Mouse (Mus musculus): ENCODE results near the gene Prkcb. TPM values are rescaled to one million over a fixed set of nuclear protein-coding genes. Genes with fewer than 3 reads are reported as not detected.

The Prkcb gene
- polyA plus RNA-seq, 1 experiment from 2014 or later, result 24.5 TPM

DNA sequence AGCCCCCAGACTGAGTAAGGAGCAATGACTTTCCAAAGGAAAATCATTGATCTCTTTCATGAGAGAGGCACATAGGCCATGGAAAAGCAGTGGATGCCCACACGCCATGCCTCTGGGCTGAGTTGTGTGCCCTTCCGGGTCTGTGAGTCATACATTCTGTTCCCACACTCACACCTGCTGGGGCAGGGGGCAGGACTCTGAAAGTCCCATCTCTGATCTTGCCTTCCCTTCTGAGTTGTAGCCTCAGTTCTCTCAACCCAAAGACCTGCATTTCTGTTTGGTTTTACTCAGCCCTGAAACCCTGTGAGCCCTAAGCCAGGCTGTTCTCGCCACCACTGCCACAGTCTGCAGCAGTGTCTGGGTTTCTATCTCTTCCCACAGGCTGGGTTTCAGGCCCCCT, 109.1 kb downstream of the Prkcb start:
- H3K4me3 ChIP-seq, result no peak overlapping the region
- no peaks in the 10 kb centered on the region for H3K36me3 ChIP-seq
- no peak for ATAC-seq (ENCODE audit: low FRiP score, low read depth)
- H3K4me1 ChIP-seq, result no peaks in the 10 kb centered on the region
- 87% methylated on average over 3 of the region's 3 CpGs for WGBS
- H3K9me3 ChIP-seq, result no peaks in the 10 kb centered on the region
- H3K27ac ChIP-seq, result no peak overlapping the region
- H3K27me3 ChIP-seq (replicated peaks), result no peaks in the 10 kb centered on the region
- H3K4me2 ChIP-seq (replicated peaks), result no peak overlapping the region
- no peak overlapping the region for H3K9ac ChIP-seq

DNA sequence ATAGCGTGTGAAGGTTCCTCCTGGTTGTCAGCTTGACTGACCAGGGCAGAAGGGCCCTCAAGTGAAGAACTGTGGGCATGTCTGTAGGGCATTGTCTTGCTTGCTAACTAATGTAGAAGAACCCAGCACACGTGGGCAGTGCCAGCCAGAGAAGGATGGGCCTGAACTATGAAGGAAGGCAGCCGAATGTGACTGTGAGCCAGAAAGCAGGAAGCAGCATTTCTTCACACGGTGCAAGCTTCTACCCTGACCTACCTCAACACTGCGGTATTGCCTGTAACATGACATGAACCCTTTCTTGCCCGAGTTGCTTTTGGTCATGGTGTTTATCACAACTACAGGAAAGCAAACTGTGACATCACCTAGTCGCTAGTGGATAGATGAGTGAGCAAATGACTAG, 113.5 kb downstream of the Prkcb start:
- H3K4me3 ChIP-seq, result no peak overlapping the region
- no peak overlapping the region for H3K9ac ChIP-seq
- peaks cover 14% of the 10 kb centered on the region for H3K4me1 ChIP-seq
- H3K9me3 ChIP-seq, result no peaks in the 10 kb centered on the region
- H3K27ac ChIP-seq, result no peak overlapping the region
- WGBS, result 89% methylated on average over 7 of the region's 7 CpGs
- no peak overlapping the region for H3K4me2 ChIP-seq (replicated peaks)
- no peak for ATAC-seq (ENCODE audit: low FRiP score, low read depth)
- H3K36me3 ChIP-seq, result no peaks in the 10 kb centered on the region
- H3K27me3 ChIP-seq (replicated peaks), result no peaks in the 10 kb centered on the region

DNA sequence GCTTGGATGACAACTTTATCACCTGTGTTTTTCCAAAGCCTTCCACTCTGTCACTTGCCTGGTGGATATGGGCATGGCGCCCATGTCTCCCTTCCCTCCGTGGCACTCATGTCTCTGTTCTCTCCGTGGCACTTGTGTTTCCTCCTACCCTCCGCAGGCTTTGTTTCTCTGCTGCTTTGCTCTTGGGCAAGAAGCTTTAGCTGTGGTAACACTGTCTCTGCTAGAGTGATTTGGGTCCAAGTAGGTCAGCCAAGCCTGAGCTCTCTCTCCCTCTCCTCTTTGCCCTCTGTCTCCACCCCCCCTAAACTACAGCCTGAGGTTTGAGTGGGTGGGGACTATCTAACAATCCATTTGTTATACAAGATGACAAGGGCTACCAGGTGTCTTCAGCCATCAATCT, 114.8 kb downstream of the Prkcb start:
- Histone ChIP-seq H3K4me1 (peaks cover 14% of the 10 kb centered on the region), H3K4me2 (replicated peaks) (no peak overlapping the region)
- 94% methylated on average over 4 of the region's 4 CpGs for WGBS

DNA sequence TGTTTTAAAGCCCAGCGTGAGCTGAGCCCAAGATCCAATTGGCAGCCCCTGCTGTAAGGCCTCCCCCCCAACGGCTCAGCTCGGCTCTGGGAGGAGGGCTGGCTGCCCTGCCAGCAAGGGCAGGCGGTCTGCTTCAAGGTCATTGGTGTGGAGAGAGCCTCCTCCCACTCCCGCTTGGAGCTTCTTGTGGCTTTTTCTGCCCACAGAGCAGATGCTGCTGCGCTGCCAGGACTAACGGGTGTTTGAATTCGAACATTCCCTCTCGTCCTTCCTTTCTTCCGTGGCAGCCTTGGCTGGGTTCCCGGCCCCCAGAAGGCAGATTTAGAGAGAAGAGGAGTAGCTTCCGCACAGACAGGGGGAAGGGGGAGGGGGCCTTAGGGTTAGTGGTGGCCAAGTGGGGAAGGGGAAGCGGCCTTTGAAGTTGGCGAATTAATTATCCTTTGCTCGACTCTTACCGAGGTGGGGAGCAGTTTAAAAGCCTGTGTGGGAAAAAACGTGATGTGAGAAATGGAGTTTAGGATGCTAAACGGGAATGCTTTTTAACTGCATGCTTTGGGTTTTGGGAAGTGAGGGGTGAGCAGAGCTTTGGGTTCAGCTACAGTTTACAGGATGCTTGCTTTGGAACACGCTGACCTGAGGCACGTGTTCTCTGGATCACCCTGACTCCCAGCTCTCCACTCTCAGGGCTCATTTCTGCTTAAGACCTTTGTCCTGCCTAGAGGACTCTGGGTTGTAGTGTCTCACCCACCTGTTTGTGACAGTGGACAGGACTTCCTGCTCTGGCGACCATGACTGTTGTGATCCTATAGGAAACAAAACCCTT, 116.2 kb downstream of the Prkcb start:
- Histone ChIP-seq H3K4me3 (no peak overlapping the region), H3K9me3 (no peaks in the 10 kb centered on the region), H3K27ac (peak overlapping the region; percentile 38; the same call in 1 of the 2 replicates), H3K27me3 (replicated peaks) (no peaks in the 10 kb centered on the region), H3K4me2 (replicated peaks) (peak overlapping the region; percentile 51), H3K36me3 (no peaks in the 10 kb centered on the region), H3K9ac (peak overlapping the region; percentile 9; the same call in 1 of the 2 replicates), H3K4me1 (peaks cover 14% of the 10 kb centered on the region)
- peak; percentile 82 for ATAC-seq (ENCODE audit: low FRiP score, low read depth)
- WGBS, result 2% methylated on average over 21 of the region's 21 CpGs

More for the DNA sequence above, 114.8 kb downstream of the Prkcb start:
- Histone ChIP-seq H3K27ac (no peak overlapping the region), H3K36me3 (no peaks in the 10 kb centered on the region), H3K4me3 (no peak overlapping the region), H3K9ac (no peak overlapping the region), H3K9me3 (no peaks in the 10 kb centered on the region), H3K27me3 (replicated peaks) (no peaks in the 10 kb centered on the region)
- no peak for ATAC-seq (ENCODE audit: low FRiP score, low read depth)

DNA sequence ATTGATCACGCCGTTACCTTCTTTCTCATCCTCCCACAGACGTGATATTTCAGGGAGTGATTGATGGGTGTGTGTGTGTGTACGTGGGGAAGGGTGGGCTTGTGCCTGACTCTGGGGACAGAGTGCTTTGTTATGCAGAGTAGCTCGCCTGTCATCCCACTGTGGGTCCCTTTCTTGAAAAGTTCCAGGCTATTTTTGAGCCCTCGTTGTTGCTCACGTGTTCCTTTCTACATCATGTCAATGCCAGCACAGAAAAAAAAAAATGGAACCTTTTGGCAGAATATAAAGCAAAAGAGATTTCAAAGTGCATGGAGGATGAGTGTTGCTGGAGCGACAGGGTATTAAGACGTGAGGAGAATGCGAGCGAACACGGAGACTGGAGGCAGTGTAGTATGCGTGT, 118.1 kb downstream of the Prkcb start:
- Histone ChIP-seq H3K27me3 (replicated peaks) (no peaks in the 10 kb centered on the region), H3K27ac (no peak overlapping the region), H3K4me3 (no peak overlapping the region), H3K4me2 (replicated peaks) (no peak overlapping the region), H3K9ac (no peak overlapping the region), H3K9me3 (no peaks in the 10 kb centered on the region), H3K36me3 (no peaks in the 10 kb centered on the region), H3K4me1 (peaks cover 14% of the 10 kb centered on the region)
- WGBS, result 58% methylated on average over 13 of the region's 13 CpGs
- ATAC-seq (ENCODE audit: low FRiP score, low read depth), result no peak

DNA sequence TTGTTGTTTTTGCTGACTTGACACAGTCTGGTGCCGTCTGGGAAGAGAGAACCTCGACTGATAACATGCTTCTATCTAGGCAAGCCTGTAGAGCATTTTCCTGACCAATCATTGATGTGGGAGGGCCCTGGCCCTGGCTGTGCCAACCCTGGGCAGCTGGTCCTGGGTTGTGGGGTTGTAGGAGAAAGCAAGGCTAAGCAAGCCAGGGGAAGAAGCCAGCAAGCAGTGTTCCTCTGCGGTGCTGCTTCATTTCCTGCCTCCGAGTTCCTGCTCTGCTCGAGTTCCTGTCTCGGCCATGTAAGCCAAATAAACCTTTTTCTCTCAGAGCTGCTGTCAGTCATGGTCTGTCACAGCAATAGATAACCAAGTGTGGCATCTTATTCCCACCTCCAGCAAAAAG, 121.4 kb downstream of the Prkcb start:
- H3K4me3 ChIP-seq, result no peak overlapping the region
- WGBS, result 81% methylated on average over 6 of the region's 6 CpGs

DNA sequence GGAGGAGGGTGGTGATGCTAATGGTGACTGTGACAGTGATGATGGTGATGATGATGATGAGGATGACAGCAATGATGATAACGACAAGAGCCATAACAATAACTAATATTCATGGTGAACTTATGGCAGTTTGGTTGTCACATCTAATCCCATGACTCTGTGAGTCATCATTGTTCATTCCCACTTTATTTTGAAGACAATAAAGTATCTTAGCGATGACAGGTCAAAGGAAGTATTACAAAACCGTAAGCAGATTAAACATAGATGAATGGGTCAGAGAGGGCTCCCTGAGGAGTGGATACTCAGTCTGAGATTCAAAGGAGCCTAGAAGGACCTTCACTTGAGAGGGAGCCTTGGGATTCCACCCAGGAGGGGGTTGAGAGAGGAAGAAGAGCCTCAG, 122.3 kb downstream of the Prkcb start:
- H3K36me3 ChIP-seq, result no peaks in the 10 kb centered on the region
- H3K9me3 ChIP-seq, result no peaks in the 10 kb centered on the region
- H3K27me3 ChIP-seq (replicated peaks), result no peaks in the 10 kb centered on the region
- no peak overlapping the region for H3K9ac ChIP-seq
- H3K4me3 ChIP-seq, result no peak overlapping the region
- 0 out of 2 replicates have a peak, but pooled peaks cover 1% of the 10 kb centered on the region for H3K4me1 ChIP-seq
- WGBS, result 88% methylated on average over 3 of the region's 3 CpGs
- no peak for ATAC-seq (ENCODE audit: low FRiP score, low read depth)
- H3K27ac ChIP-seq, result no peak overlapping the region
- no peak overlapping the region for H3K4me2 ChIP-seq (replicated peaks)

More for the DNA sequence above, 121.4 kb downstream of the Prkcb start:
- Histone ChIP-seq H3K4me1 (peaks cover 5% of the 10 kb centered on the region), H3K4me2 (replicated peaks) (no peak overlapping the region), H3K27me3 (replicated peaks) (no peaks in the 10 kb centered on the region), H3K9ac (no peak overlapping the region), H3K9me3 (no peaks in the 10 kb centered on the region), H3K27ac (no peak overlapping the region), H3K36me3 (no peaks in the 10 kb centered on the region)
- ATAC-seq (ENCODE audit: low FRiP score, low read depth), result no peak

DNA sequence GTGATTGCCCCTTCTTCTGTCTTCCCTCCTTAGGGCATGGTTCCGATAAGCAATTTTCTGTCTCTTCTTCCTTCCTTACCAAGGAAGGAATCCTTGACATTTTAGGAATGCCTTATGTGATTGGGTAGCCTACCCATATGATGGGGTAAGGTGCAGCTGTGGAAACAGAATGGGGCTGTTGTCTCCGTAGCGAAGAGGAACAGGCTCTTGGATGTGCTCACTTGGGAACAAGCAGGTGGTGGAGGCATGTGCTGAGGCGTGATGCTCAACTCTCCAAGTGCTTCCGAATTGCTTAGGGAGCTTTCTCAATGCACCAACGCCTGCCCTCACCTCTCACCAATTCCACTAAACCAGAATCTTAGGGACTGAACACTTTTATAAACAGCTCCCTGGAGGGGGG, 124.7 kb downstream of the Prkcb start:
- no peak overlapping the region for H3K4me3 ChIP-seq
- H3K4me2 ChIP-seq (replicated peaks), result no peak overlapping the region
- H3K9me3 ChIP-seq, result no peaks in the 10 kb centered on the region
- WGBS, result 81% methylated on average over 6 of the region's 6 CpGs
- H3K9ac ChIP-seq, result no peak overlapping the region
- H3K36me3 ChIP-seq, result no peaks in the 10 kb centered on the region
- no peaks in the 10 kb centered on the region for H3K27me3 ChIP-seq (replicated peaks)
- no peak for ATAC-seq (ENCODE audit: low FRiP score, low read depth)
- no peak overlapping the region for H3K27ac ChIP-seq
- H3K4me1 ChIP-seq, result peaks cover 4% of the 10 kb centered on the region; the same call in 1 of the 2 replicates

DNA sequence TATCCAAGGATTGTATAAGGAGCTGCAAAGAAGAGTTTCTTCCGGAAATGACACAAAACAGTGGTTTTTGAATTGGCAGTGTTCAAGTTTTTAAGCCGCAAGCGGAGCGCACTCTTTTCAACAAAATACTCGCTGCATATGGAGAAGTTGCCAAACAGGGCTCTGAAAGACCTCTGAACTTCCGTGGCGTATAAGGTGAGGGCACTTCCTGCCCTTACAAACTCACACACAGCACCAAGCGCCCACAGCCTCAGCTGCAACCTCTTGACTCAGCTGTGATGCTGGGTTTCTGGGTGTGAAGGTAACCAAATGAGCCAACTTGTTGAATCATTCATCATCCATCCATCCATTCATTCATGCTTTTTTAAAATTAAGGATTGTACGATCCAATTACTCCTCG, 125.6 kb downstream of the Prkcb start:
- Histone ChIP-seq H3K4me2 (replicated peaks) (no peak overlapping the region), H3K4me3 (no peak overlapping the region), H3K9me3 (no peaks in the 10 kb centered on the region), H3K27ac (no peak overlapping the region), H3K9ac (no peak overlapping the region), H3K36me3 (no peaks in the 10 kb centered on the region), H3K4me1 (peaks cover 4% of the 10 kb centered on the region; the same call in 1 of the 2 replicates), H3K27me3 (replicated peaks) (no peaks in the 10 kb centered on the region)
- ATAC-seq (ENCODE audit: low FRiP score, low read depth), result no peak
- 90% methylated on average over 10 of the region's 10 CpGs for WGBS

DNA sequence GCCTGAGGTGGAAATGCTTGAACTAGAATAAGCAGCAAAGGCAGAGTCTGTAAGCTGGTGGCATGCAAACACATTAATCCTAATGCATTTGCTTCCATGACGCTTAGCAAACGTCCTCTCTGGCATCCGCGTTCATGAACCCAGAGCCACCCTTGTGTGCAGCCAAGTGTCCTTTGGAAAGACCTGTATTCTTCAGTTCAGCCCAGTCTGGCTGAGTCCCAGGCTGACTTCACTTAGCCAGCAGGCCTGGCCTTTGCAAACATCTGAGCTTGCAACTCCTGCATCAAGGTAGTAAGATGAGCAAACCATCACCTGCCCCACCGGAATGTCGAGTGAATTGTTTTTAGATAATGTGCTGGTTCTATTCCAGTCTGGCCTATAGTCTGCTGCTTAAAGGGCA, 126.1 kb downstream of the Prkcb start:
- Histone ChIP-seq H3K36me3 (no peaks in the 10 kb centered on the region), H3K27me3 (replicated peaks) (no peaks in the 10 kb centered on the region), H3K4me3 (no peak overlapping the region), H3K9ac (no peak overlapping the region), H3K27ac (no peak overlapping the region), H3K4me1 (peaks cover 4% of the 10 kb centered on the region; the same call in 1 of the 2 replicates), H3K9me3 (no peaks in the 10 kb centered on the region), H3K4me2 (replicated peaks) (no peak overlapping the region)
- 92% methylated on average over 6 of the region's 6 CpGs for WGBS
- ATAC-seq (ENCODE audit: low FRiP score, low read depth), result no peak

DNA sequence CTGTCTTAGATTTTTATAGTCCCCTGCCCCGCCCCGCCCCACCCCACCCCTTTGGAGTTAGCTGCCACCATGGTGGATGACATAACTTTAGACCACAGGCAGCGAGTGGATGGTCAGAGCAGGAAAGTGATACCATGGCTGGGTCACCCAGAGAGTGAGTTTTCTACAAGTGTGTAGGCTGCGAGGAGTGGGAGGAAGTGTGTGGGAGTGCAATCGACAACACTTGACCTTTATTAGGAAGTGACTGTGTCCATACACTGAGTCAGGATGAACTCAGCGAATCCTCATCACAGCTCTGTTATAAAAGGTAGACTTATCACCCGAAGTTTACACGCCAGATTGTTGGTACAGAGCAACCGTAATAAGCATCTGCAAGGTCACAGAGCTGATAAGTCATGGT, 126.8 kb downstream of the Prkcb start:
- no peaks in the 10 kb centered on the region for H3K36me3 ChIP-seq
- H3K9ac ChIP-seq, result no peak overlapping the region
- no peak overlapping the region for H3K4me2 ChIP-seq (replicated peaks)
- no peak overlapping the region for H3K4me3 ChIP-seq
- 85% methylated on average over 9 of the region's 9 CpGs for WGBS
- peaks cover 4% of the 10 kb centered on the region; the same call in 1 of the 2 replicates for H3K4me1 ChIP-seq
- H3K27me3 ChIP-seq (replicated peaks), result no peaks in the 10 kb centered on the region
- no peak overlapping the region for H3K27ac ChIP-seq
- no peak for ATAC-seq (ENCODE audit: low FRiP score, low read depth)
- H3K9me3 ChIP-seq, result no peaks in the 10 kb centered on the region

DNA sequence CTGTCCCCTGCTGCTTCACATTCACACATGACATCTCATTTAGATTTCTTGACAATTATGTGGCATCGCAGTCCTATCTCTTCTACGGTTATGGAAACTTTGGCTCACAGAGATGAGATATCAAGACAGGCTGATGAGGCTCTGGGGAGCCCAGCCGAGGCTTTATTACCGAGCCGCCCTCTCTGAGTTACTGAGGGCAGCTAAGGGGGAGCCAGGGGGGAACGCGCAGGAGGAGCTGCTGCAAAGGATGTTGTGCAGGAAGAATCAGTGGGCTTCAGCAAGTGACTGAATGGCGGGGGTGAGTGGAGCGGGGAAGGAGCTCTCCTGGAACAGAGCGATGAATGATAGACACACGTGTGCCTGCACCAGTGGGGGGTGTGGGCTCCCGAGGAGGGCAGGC, 127.4 kb downstream of the Prkcb start:
- WGBS, result 51% methylated on average over 12 of the region's 12 CpGs
- no peak overlapping the region for H3K4me3 ChIP-seq
- peaks cover 4% of the 10 kb centered on the region; the same call in 1 of the 2 replicates for H3K4me1 ChIP-seq
- H3K4me2 ChIP-seq (replicated peaks), result no peak overlapping the region
- no peak overlapping the region for H3K9ac ChIP-seq
- H3K27me3 ChIP-seq (replicated peaks), result no peaks in the 10 kb centered on the region
- ATAC-seq (ENCODE audit: low FRiP score, low read depth), result no peak
- no peaks in the 10 kb centered on the region for H3K9me3 ChIP-seq
- H3K27ac ChIP-seq, result no peak overlapping the region
- H3K36me3 ChIP-seq, result no peaks in the 10 kb centered on the region

DNA sequence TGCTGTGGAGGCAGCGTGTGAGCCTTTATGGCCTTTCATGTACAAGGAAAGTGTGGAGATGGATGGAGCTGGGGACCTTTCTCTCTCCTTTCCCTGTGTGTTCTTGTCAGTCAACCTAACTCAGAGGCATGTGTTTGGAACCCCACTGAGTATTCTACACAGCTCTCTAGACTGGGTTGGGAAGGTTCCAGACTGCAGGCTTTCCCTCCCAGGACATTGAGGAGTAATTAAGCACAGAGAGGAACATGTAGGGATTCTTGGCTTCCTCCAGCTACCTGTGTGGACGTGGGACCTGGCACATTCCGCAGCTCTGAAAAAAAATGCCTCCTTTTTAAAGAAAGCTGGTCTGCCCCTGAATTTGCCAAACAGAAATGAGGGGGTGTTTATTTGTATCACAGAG, 130.0 kb downstream of the Prkcb start:
- Histone ChIP-seq H3K4me1 (peaks cover 4% of the 10 kb centered on the region; the same call in 1 of the 2 replicates), H3K27me3 (replicated peaks) (no peaks in the 10 kb centered on the region), H3K36me3 (no peaks in the 10 kb centered on the region), H3K9me3 (no peaks in the 10 kb centered on the region), H3K4me2 (replicated peaks) (no peak overlapping the region), H3K9ac (no peak overlapping the region), H3K4me3 (no peak overlapping the region), H3K27ac (no peak overlapping the region)
- WGBS, result 80% methylated on average over 3 of the region's 3 CpGs
- ATAC-seq (ENCODE audit: low FRiP score, low read depth), result no peak

Measured in neural tube, embryonic 12.5 days (tissue).